Mouse (Mus musculus) bone marrow macrophage, adult 2 months (primary cell): ENCODE measurements around the gene Pkn2. TPM values are rescaled to one million over a fixed set of nuclear protein-coding genes. Genes with fewer than 3 reads are reported as not detected.

ENCODE experiments used
- H3K27ac ChIP-seq: 2 replicates; pipeline ENCODE4 v1.5.1; 2012; ENCODE audit warnings: low read depth, low read length; ENCODE audit not compliant: insufficient read depth
- H3K4me1 ChIP-seq: 2 replicates; pipeline ENCODE4 v1.6.1; 2012; ENCODE audit warnings: low read length; ENCODE audit not compliant: control insufficient read depth, insufficient read depth
- H3K4me3 ChIP-seq: 2 replicates; pipeline ENCODE4 v1.5.1; 2012; ENCODE audit warnings: mild to moderate bottlenecking, low read length, moderate library complexity; ENCODE audit not compliant: insufficient read depth
- CTCF ChIP-seq: IDR thresholded peaks from 2 replicates; pipeline ENCODE4 v1.5.1; 2012; ENCODE audit warnings: low read depth, mild to moderate bottlenecking, low read length, moderate library complexity
- POLR2A ChIP-seq: IDR thresholded peaks from 2 replicates; pipeline ENCODE4 v1.6.1; 2012; ENCODE audit warnings: mild to moderate bottlenecking, low read depth, low read length, borderline replicate concordance
- polyA plus RNA-seq: library from polyadenylated mRNA; stranded (reverse); fragments of >200 nt; gene quantifications from 2 replicates; pipeline ENCODE4 v1.2.4, GENCODE M21; 2012; ENCODE audit not compliant: missing spikeins, insufficient read depth, insufficient read length

Pkn2 gene
- polyA plus RNA-seq, 1 experiment: 16.8 TPM

DNA sequence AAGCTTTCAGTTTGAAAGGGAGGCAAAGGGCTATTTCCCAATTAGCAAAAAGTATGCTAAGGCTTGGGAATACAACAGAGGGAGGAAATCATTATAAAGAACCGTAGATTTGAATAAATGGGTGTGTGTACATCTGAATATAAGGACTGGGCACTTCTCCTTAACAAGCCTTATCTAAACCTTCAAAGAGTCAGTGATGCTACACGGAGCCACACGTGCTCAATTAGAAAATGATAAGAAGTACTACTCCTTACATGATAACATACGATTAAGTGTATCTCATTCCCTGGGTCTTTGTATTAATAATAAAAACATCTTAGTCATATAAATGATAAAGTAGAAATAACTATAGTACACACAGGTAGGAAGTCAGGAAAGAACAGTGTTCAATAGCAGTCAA, 47.0 kb downstream of the Pkn2 start:
- Histone ChIP-seq H3K4me3 (no peak overlapping the region), H3K27ac (no peak overlapping the region), H3K4me1 (no peaks in the 10 kb centered on the region)
- TF ChIP-seq POLR2A (no peak), CTCF (no peak)

DNA sequence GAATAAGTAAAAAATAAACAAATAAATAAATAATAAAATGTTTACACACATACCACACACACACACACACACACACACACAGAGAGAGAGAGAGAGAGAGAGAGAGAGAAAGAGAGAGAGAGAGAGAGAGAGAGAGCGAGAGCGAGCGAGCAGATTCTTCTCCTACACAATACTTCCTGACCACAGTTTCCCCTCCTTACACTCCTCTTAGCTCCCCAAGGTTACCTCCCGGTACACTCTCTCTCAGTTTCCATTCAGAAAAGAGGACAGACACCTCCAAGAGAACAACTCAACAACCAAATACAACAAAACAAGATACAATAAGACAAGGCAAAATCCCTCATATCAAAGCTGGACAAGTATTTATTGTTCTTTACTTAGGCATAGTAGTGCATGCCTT, 47.8 kb downstream of the Pkn2 start:
- Histone ChIP-seq H3K4me1 (no peaks in the 10 kb centered on the region), H3K4me3 (no peak overlapping the region), H3K27ac (no peak overlapping the region)
- TF ChIP-seq POLR2A: no peak
- TF ChIP-seq CTCF: no peak

DNA sequence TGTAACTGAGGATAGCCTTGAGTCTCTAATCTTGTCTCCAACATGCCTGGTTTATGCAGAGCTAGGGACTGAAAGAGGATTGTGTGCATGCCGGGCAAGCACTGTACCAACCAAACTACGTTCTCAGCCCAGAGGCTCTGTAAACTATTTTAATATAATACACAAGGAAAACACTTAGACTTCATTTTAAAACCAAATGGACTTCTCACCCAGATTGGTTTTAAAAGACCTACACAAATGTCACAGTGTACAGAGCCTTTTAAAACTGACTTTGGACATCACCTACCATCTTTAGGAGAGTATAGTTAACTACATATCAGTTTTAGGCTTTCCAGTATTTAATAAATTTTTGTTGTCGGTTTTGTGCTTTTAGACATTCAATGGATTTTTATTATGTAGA, 48.9 kb downstream of the Pkn2 start:
- Histone ChIP-seq H3K4me3 (no peak overlapping the region), H3K4me1 (no peaks in the 10 kb centered on the region), H3K27ac (no peak overlapping the region)
- no peak for TF ChIP-seq POLR2A

DNA sequence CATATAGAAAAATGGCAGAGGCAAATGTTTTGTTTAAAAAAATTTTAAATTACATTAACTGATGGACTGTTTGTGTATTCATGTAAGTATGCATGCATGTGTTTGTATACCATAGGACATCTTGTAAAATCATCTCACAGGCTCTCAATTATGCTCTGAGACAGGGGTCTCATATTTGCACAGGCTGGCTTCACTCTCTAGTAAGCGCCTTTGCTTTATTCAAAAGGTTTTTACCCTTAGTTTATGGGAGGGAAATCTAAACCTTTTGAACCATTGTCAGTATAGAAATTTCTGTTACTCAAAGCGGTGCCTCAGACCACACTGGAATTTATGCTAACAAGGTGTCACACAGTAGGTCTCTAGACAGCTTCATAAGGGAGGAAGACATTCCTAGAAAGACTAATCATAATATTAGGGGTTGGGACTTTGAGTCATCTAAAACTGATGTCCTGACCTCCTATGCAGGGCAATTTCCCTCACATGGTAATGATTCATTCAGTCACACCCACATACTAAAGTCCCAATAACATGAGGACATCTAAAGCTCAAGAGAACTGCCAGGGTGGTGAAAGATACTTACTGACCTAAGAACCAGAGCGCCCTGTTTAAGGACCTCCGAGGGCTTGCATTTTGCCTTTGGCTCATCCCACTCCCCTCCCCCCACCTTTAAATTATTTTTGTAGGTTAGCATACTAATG, 55.2 kb downstream of the Pkn2 start:
- no peak for TF ChIP-seq POLR2A
- no peak for TF ChIP-seq CTCF

DNA sequence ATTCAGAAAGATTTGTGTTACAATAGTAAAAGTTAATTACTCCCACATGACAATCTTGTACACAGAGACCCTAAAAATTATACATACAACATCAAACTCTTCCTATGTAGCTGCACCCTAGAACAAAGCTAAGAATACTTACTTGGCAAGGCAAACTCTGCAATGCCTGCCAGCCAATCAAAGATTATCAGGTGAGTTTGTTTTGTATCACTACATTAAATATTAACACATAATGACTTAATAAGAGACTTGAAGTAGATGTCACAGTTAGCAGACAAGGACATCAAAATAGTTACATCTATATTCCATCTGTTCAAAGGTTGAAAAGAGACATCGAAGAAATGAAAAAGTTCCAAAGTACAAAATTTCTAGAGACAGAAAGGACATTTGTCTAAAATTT, 58.2 kb downstream of the Pkn2 start:
- H3K4me1 ChIP-seq: peaks cover 5% of the 10 kb centered on the region
- no peak for TF ChIP-seq POLR2A
- no peak for TF ChIP-seq CTCF
- no peak overlapping the region for H3K4me3 ChIP-seq
- H3K27ac ChIP-seq: no peak overlapping the region

More for the DNA sequence above, 55.2 kb downstream of the Pkn2 start:
- Histone ChIP-seq H3K4me1 (peaks cover 5% of the 10 kb centered on the region), H3K4me3 (no peak overlapping the region), H3K27ac (peak overlapping the region; percentile 34; the same call in 1 of the 2 replicates)

DNA sequence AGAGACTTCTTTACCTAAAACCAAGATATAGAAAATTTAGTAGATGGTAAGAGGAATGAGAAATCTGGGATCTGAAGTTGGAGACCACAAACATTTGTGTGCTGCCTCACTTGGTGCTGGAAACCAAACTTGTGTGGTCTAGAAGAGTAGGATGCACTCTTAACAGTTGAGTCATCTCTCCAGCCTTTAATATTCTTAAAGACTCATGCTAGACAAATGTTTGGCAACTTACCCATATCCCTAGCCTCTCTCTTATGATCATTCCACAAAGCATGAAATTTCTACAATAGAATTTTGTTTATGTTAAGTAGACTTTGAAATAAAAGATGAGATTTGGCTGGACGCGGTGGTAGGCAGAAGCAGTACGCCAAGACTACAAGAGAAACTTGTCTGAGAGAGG, 64.3 kb downstream of the Pkn2 start:
- H3K4me1 ChIP-seq: no peaks in the 10 kb centered on the region
- no peak overlapping the region for H3K27ac ChIP-seq
- TF ChIP-seq CTCF (no peak), POLR2A (no peak)
- no peak overlapping the region for H3K4me3 ChIP-seq

DNA sequence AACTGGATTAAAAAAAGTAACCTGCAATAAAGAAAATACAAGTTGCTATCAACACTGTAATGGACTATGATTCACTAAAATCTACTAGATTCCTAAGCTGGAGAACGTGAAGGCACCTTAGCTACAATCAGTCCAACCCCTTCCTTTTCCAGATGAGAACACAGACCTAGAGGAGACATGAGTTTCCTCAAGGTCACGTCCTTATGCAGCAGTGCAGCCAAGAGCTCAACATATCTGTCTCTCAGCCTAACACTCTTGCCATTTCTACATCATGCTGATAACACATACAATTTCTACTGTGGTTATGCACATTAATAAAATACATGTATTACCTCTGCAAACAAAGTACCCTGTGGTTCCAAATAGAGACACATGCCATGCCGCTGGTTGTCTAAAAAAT, 70.2 kb downstream of the Pkn2 start:
- no peak overlapping the region for H3K4me3 ChIP-seq
- H3K27ac ChIP-seq: no peak overlapping the region

DNA sequence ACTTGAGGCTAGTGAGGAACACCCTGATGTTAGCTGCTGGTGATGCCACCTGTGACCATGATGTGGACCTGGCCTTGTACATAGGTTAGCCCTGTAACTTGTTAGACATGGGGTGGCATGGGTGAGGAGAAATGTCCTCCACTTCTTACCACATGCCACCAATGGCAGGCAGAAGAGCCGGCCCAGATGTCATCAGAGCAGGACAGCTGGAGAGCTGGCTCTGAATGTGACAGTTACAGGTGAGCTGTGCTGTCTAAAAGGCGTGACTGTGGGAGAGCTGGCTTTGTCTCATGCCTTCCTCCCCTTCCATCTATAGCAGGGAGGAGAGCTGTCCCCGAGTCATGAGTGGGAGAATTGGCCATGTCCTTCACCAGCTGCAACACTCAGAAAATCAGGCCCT, 86.2 kb downstream of the Pkn2 start:
- no peaks in the 10 kb centered on the region for H3K4me1 ChIP-seq
- no peak overlapping the region for H3K4me3 ChIP-seq
- TF ChIP-seq POLR2A (no peak), CTCF (no peak)
- no peak overlapping the region for H3K27ac ChIP-seq

More for the DNA sequence above, 70.2 kb downstream of the Pkn2 start:
- TF ChIP-seq CTCF: no peak
- TF ChIP-seq POLR2A: no peak
- no peaks in the 10 kb centered on the region for H3K4me1 ChIP-seq

DNA sequence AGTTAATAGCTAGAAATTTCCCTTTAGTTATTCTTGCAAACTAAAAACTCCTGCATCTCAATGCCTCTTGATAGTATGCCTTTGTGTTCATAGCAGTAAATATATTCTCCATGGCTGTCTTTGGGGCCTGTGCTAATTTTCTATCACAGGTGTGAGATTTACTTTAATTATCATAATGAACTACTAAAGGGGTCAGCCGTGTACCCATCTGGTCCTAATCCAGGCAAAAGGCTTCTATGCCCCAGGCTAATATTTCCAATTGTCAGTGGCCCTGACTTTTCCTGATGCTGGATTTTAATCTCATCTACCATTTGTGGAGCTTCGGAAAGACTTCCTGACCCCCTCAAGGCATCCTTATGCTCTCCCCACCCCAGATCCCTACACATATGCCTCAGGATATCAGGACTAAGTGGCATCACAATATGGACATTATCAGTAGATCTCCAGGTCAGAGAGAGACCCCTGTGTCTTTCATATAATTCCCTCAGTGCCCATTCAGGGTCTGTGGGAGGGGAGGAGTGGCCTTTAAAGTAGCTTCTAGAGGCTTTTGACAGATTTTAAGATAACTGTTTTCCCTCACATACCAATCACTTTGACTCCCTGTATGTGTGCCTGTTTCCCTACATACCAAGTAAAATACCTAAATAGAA, 95.3 kb downstream of the Pkn2 start:
- no peak for TF ChIP-seq CTCF
- no peak for TF ChIP-seq POLR2A
- Histone ChIP-seq H3K4me3 (no peak overlapping the region), H3K27ac (no peak overlapping the region), H3K4me1 (no peaks in the 10 kb centered on the region)

DNA sequence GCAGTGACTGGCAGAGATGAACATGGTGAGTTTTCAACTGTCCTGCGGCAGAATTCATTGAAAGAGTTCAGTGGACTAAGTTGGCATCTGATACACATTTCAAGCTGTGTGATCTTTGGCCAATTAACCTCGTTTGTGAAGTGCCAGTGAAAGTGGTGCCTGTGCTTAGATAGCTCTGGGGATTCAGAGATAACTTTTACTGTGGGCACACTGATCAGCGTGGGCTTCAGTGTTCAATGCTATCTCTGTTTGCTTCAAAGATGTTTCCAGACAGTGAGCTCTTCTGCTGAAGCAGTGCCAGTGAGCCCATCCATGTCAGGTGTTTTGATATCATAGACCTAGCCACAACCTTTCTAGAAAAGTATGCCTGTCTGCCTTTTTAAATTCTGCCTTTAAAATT, 104.6 kb downstream of the Pkn2 start:
- no peaks in the 10 kb centered on the region for H3K4me1 ChIP-seq
- no peak overlapping the region for H3K4me3 ChIP-seq
- no peak overlapping the region for H3K27ac ChIP-seq
- TF ChIP-seq CTCF (no peak), POLR2A (no peak)

DNA sequence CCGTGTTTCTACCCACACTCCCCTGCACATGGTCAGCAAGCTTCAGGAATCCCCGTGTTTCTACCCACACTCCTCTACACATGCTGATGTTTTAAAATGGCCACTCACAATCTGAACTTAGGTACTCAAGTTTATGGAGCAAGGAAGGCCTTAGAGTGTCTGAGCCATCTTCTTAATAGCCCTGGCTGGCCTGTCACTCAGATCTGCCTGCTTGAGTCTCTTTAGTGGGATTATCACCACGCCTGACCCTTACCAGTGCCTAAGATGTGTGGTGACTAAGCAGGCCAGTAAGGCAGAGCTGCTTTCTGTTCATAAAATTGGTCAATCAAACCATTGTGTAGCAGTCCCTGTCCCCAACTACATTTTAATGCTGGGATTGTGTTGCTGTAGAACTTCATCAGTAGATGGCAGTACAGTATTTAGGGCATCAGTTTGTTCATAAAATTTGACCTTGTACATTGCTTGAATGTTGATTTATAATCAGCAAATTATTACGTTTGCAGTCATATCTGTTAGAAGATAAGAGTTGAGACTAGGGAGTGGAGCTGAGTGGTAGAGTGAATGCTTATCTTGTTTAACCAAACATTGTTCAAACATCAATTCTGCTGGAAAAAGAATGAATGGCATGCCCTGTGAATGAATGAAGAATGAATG, 108.1 kb downstream of the Pkn2 start:
- Histone ChIP-seq H3K4me1 (peaks cover 7% of the 10 kb centered on the region), H3K4me3 (no peak overlapping the region), H3K27ac (no peak overlapping the region)
- TF ChIP-seq CTCF: no peak
- no peak for TF ChIP-seq POLR2A
